Mouse (Mus musculus) MEL (cell line): ENCODE measurements at regions not wholly inside any gene's neighbourhood (a gene's known extent, or its start where the extent isn't known, plus 50 kb on each side); places are given as distances from the start of the nearest gene placed in this dataset.

Experiments
- DNase-seq: peaks from one replicate; pipeline ENCODE4 v3.0.0; 2011; ENCODE audit warnings: low read depth, low spot score
- H3K27ac ChIP-seq: 2 replicates; pipeline ENCODE4 v1.5.1; 2012; ENCODE audit warnings: low read depth, mild to moderate bottlenecking, control low read depth, low read length, moderate library complexity; ENCODE audit not compliant: control insufficient read depth
- H3K27me3 ChIP-seq, 2 experiments: fragments of 150-350 bp in 1 of 2; sonication (generic) in 1 of 2; 2 replicates each; pipeline ENCODE4 v1.6.1; 2012; ENCODE audit warnings: low read length in 2 of 2, mild to moderate bottlenecking in 2 of 2, improper control_type of control experiment in 1 of 2, moderate library complexity in 1 of 2; ENCODE audit not compliant: insufficient read depth in 2 of 2, control insufficient read depth in 1 of 2
- H3K36me3 ChIP-seq, 2 experiments: 2 replicates each; pipeline ENCODE4 v1.6.1; 2012 to 2014; ENCODE audit warnings: low read length in 2 of 2, improper control_type of control experiment in 1 of 2, inconsistent platforms in 1 of 2, mild to moderate bottlenecking in 1 of 2; ENCODE audit not compliant: insufficient read depth in 2 of 2, control insufficient read depth in 1 of 2
- H3K4me1 ChIP-seq, 2 experiments: fragments of 150-350 bp in 1 of 2; sonication (generic) in 1 of 2; 2 replicates each; pipeline ENCODE4 v1.6.1; 2012; ENCODE audit warnings: low read length in 2 of 2, improper control_type of control experiment in 1 of 2, mild to moderate bottlenecking in 1 of 2; ENCODE audit not compliant: insufficient read depth in 2 of 2, control insufficient read depth in 1 of 2
- H3K4me3 ChIP-seq, 2 experiments: fragments of 150-350 bp in 1 of 2; sonication (generic) in 1 of 2; 2 replicates each; pipeline ENCODE4 v1.5.1; 2012; ENCODE audit warnings: low read depth in 2 of 2, low read length in 2 of 2, mild to moderate bottlenecking in 2 of 2, moderate library complexity in 2 of 2, control low read depth in 1 of 2, improper control_type of control experiment in 1 of 2; ENCODE audit not compliant: control insufficient read depth in 1 of 2, insufficient read depth in 1 of 2
- H3K79me2 ChIP-seq: 2 replicates; pipeline ENCODE4 v1.6.1; 2012; ENCODE audit warnings: mild to moderate bottlenecking, low read length, moderate library complexity; ENCODE audit not compliant: control insufficient read depth, poor library complexity, insufficient read depth
- H3K9ac ChIP-seq: 2 replicates; pipeline ENCODE4 v1.6.1; 2012; ENCODE audit warnings: low read depth, mild to moderate bottlenecking, control low read depth, low read length, moderate library complexity; ENCODE audit not compliant: control insufficient read depth, poor library complexity, severe bottlenecking
- H3K9me3 ChIP-seq: fragments of 150-350 bp; sonication (generic); replicated peaks from 2 replicates; pipeline ENCODE4 v1.6.1; 2012; ENCODE audit warnings: mild to moderate bottlenecking, low read length, improper control_type of control experiment, moderate library complexity; ENCODE audit not compliant: insufficient read depth
- CHD1 ChIP-seq: IDR thresholded peaks from 2 replicates; pipeline ENCODE4 v1.6.1; 2012; ENCODE audit warnings: low read depth, mild to moderate bottlenecking, inconsistent platforms, low read length, improper control_type of control experiment
- E2F4 ChIP-seq: IDR thresholded peaks from 2 replicates; pipeline ENCODE4 v1.6.1; 2011; ENCODE audit warnings: low read depth, low read length, improper control_type of control experiment, borderline replicate concordance
- ELF1 ChIP-seq: IDR thresholded peaks from 2 replicates; pipeline ENCODE4 v1.6.1; 2014; ENCODE audit warnings: low read depth, mild to moderate bottlenecking, inconsistent platforms, low read length, improper control_type of control experiment, moderate library complexity
- EP300 ChIP-seq, 2 experiments: IDR thresholded peaks; 2 replicates each; pipeline ENCODE4 v1.6.1; 2011; ENCODE audit warnings: improper control_type of control experiment in 2 of 2, low read length in 2 of 2, low read depth in 1 of 2, mild to moderate bottlenecking in 1 of 2
- KAT2A ChIP-seq: conservative IDR thresholded peaks from 2 replicates; pipeline ENCODE4 v1.6.1; 2012; ENCODE audit warnings: low read depth, low read length, improper control_type of control experiment, inconsistent platforms
- MAFK ChIP-seq: IDR thresholded peaks from 2 replicates; pipeline ENCODE4 v1.6.1; 2011; ENCODE audit warnings: low read depth, mild to moderate bottlenecking, low read length, improper control_type of control experiment, borderline replicate concordance
- MEF2A ChIP-seq: IDR thresholded peaks from 2 replicates; pipeline ENCODE4 v1.6.1; 2014; ENCODE audit warnings: low read depth, mild to moderate bottlenecking, inconsistent platforms, low read length, improper control_type of control experiment; ENCODE audit not compliant: poor library complexity, insufficient replicate concordance, severe bottlenecking; ENCODE audit errors: extremely low read depth
- MXI1 ChIP-seq: IDR thresholded peaks from 2 replicates; pipeline ENCODE4 v1.6.1; 2011; ENCODE audit warnings: mild to moderate bottlenecking, low read depth, low read length, improper control_type of control experiment
- MYC ChIP-seq: IDR thresholded peaks from 2 replicates; pipeline ENCODE4 v1.6.1; 2011; ENCODE audit warnings: low read depth, mild to moderate bottlenecking, low read length, improper control_type of control experiment, moderate library complexity
- POLR2A ChIP-seq, 2 experiments: IDR thresholded peaks; 2 replicates each; pipeline ENCODE4 v1.6.1; 2011 to 2012; ENCODE audit warnings: low read length in 2 of 2, mild to moderate bottlenecking in 2 of 2, control low read depth in 1 of 2, improper control_type of control experiment in 1 of 2, low read depth in 1 of 2, moderate library complexity in 1 of 2; ENCODE audit not compliant: control insufficient read depth in 1 of 2, insufficient read depth in 1 of 2, poor library complexity in 1 of 2
- POLR2AphosphoS2 ChIP-seq: IDR thresholded peaks from 2 replicates; pipeline ENCODE4 v1.6.1; 2011; ENCODE audit warnings: low read length, improper control_type of control experiment
- POLR2AphosphoS5 ChIP-seq: IDR thresholded peaks from 2 replicates; pipeline ENCODE4 v1.6.1; 2012; ENCODE audit warnings: low read depth, borderline replicate concordance, mild to moderate bottlenecking, inconsistent platforms, low read length, moderate library complexity, mixed read lengths
- RAD21 ChIP-seq: IDR thresholded peaks from 2 replicates; pipeline ENCODE4 v1.6.1; 2011; ENCODE audit warnings: mild to moderate bottlenecking, low read depth, low read length, improper control_type of control experiment
- RCOR1 ChIP-seq: IDR thresholded peaks from 2 replicates; pipeline ENCODE4 v1.6.1; 2012; ENCODE audit warnings: low read depth, mild to moderate bottlenecking, inconsistent platforms, low read length, improper control_type of control experiment
- SIN3A ChIP-seq: IDR thresholded peaks from 2 replicates; pipeline ENCODE4 v1.6.1; 2012; ENCODE audit warnings: low read length, improper control_type of control experiment, inconsistent platforms
- SMC3 ChIP-seq: IDR thresholded peaks from 2 replicates; pipeline ENCODE4 v1.6.1; 2011; ENCODE audit warnings: low read depth, low read length, improper control_type of control experiment
- TAL1 ChIP-seq: IDR thresholded peaks from 2 replicates; pipeline ENCODE4 v1.6.1; 2012; ENCODE audit warnings: mild to moderate bottlenecking, inconsistent platforms, low read length, moderate library complexity, mixed read lengths

DNA sequence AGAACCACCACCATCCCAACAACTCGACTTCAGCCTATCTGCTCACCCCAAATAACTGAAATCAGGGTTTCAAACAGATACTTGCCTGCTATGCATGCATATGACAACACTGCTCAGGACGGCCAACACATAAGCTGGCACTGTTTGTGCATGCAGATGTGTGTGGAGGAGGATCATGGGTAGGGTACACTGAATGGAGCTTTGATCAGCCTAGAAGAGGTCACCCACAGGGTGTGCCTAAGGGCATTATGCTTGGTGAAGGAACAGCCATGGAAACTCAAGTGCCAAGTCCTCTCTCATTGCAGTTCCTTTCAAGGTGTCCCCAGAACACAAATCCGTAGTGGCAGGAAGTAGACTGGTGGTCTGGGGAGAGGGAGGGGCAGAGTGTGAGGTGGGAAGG, 316.7 kb downstream of the Mroh4 start:
- no peak overlapping the region for H3K4me3 ChIP-seq
- no peak overlapping the region for H3K9ac ChIP-seq
- H3K79me2 ChIP-seq, result no peaks in the 10 kb centered on the region
- TF ChIP-seq RCOR1 (no peak), MEF2A (no peak)
- no peaks in the 10 kb centered on the region for H3K27me3 ChIP-seq
- no peak for DNase-seq
- H3K36me3 ChIP-seq, result no peaks in the 10 kb centered on the region
- H3K9me3 ChIP-seq, result no peaks in the 10 kb centered on the region
- no peaks in the 10 kb centered on the region for H3K4me1 ChIP-seq
- H3K27ac ChIP-seq, result no peak overlapping the region

- Histone ChIP-seq H3K4me1 (no peaks in the 10 kb centered on the region), H3K4me3 (no peak overlapping the region), H3K9me3 (no peaks in the 10 kb centered on the region), H3K9ac (no peak overlapping the region), H3K79me2 (no peaks in the 10 kb centered on the region), H3K27ac (no peak overlapping the region), H3K27me3 (no peaks in the 10 kb centered on the region), H3K36me3 (no peaks in the 10 kb centered on the region)
- DNase-seq, result no peak
- TF ChIP-seq POLR2AphosphoS2 (no peak), MAFK (no peak), MYC (no peak), ELF1 (no peak), POLR2A (IDR thresholded peaks at IDR 0.05; ENCODE audit: control insufficient read depth in 1 of 2, insufficient read depth in 1 of 2, low read depth in 1 of 2, low read length in 2 of 2, poor library complexity in 1 of 2) (no peak), EP300 (IDR thresholded peaks at IDR 0.05; ENCODE audit: low read depth in 1 of 2, low read length in 2 of 2) (no peak), CHD1 (no peak), TAL1 (no peak), POLR2AphosphoS5 (no peak), RAD21 (no peak), MXI1 (no peak)
These were observed 317.7 kb downstream of the Mroh4 start for GRCm38 (mm10) chr15:74318422-74318841.

DNA sequence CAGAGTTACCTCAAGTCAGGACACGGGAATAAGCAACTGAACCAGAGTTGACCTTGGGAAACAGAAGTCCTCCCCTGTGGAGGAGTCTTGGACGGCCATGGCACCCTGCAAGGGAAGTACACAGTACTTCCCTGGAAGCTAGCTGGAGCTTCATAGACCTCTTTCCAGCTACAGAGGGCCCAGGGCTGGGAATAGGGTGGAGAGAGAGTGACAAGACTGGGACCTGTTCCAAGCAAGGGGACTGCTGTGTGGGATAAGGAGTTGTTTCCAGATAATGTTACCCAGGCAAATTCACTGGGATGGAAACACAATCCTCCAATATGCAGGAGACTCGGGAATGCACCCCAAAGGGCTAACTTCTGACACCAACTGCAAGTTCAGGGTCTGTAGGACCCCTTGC, 325.1 kb downstream of the Mroh4 start:
- H3K27me3 ChIP-seq, result no peaks in the 10 kb centered on the region
- no peaks in the 10 kb centered on the region for H3K36me3 ChIP-seq
- H3K9me3 ChIP-seq, result no peaks in the 10 kb centered on the region
- H3K4me3 ChIP-seq, result no peak overlapping the region
- TF ChIP-seq KAT2A (no peak), E2F4 (no peak), TAL1 (no peak), POLR2A (IDR thresholded peaks at IDR 0.05; ENCODE audit: control insufficient read depth in 1 of 2, insufficient read depth in 1 of 2, low read depth in 1 of 2, low read length in 2 of 2, poor library complexity in 1 of 2) (no peak), SMC3 (no peak), POLR2AphosphoS2 (no peak), SIN3A (no peak)
- no peak overlapping the region for H3K27ac ChIP-seq
- DNase-seq, result no peak
- H3K79me2 ChIP-seq, result no peaks in the 10 kb centered on the region
- no peak overlapping the region for H3K9ac ChIP-seq
- no peaks in the 10 kb centered on the region for H3K4me1 ChIP-seq
